Mouse (Mus musculus): ENCODE measurements at regions not wholly inside any gene's neighbourhood (a gene's known extent, or its start where the extent isn't known, plus 50 kb on each side); places are given as distances from the start of the nearest gene placed in this dataset.

DNA sequence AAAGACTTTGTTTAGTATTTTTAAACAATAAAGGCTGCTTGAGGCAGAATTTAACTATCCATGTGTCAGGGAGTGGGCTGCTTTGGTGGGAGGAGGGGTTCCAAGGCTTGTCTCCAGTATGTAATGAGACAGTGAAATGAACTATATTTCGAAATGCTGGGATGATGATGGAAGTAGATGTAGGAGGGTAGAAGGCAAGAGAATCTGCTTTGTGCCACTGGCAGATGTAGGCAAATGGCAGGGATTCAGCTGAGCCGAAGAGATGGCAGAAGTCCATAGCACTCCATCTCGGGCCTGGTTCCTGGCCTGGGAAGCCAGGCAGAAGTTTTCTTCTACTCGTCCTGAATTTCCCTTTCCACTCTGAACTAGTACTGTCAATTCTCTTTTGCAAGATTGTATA lies 1681.6 kb upstream of the Cdh8 start:
- peak; percentile 80 to 87 for DNase-seq
